Mouse (Mus musculus) erythroblast, embryonic 14.5 days (primary cell): ENCODE data around the gene Egfl6. TPM values are rescaled to one million over a fixed set of nuclear protein-coding genes. Genes with fewer than 3 reads are reported as not detected.

Source experiments
- H3K27me3 ChIP-seq: 2 replicates; pipeline ENCODE4 v1.6.1; 2012; ENCODE audit warnings: inconsistent platforms; ENCODE audit not compliant: control insufficient read depth
- H3K36me3 ChIP-seq: 2 replicates; pipeline ENCODE4 v1.6.1; 2012; ENCODE audit warnings: mild to moderate bottlenecking, inconsistent platforms; ENCODE audit not compliant: control insufficient read depth
- H3K4me1 ChIP-seq: 2 replicates; pipeline ENCODE4 v1.6.1; 2012; ENCODE audit warnings: inconsistent platforms; ENCODE audit not compliant: control insufficient read depth
- H3K4me3 ChIP-seq: replicated peaks from 2 replicates; pipeline ENCODE3; 2012; ENCODE audit warnings: moderate library complexity, mild to moderate bottlenecking, inconsistent platforms
- H3K9me3 ChIP-seq: 2 replicates; pipeline ENCODE4 v1.6.1; 2012; ENCODE audit warnings: low read length, inconsistent platforms, mixed read lengths; ENCODE audit not compliant: control insufficient read depth
- GATA1 ChIP-seq: IDR thresholded peaks from 2 replicates; pipeline ENCODE4 v1.6.1; 2012; ENCODE audit warnings: low read length, inconsistent platforms, mixed read lengths
- TAL1 ChIP-seq: IDR thresholded peaks from 3 replicates; pipeline ENCODE4 v1.6.1; 2012; ENCODE audit warnings: low read length, inconsistent platforms, mixed read lengths
- polyA plus RNA-seq: library from polyadenylated mRNA; stranded (reverse); fragments of >175 nt; gene quantifications from 2 replicates; pipeline ENCODE4 v1.2.3, GENCODE M21; 2012

The Egfl6 gene
- polyA plus RNA-seq, 1 experiment: not detected

GRCm38 (mm10) chrX:166565983-166566382, 19.5 kb downstream of the Egfl6 start:
- H3K27me3 ChIP-seq: no peaks in the 10 kb centered on the region
- H3K4me3 ChIP-seq: no peak overlapping the region
- TF ChIP-seq GATA1: no peak

GRCm38 (mm10) chrX:166565401-166565800, 20.1 kb downstream of the Egfl6 start:
- TF ChIP-seq GATA1: no peak
- no peak for TF ChIP-seq TAL1
- no peaks in the 10 kb centered on the region for H3K4me1 ChIP-seq
- H3K36me3 ChIP-seq: no peaks in the 10 kb centered on the region
- H3K9me3 ChIP-seq: no peaks in the 10 kb centered on the region
- H3K27me3 ChIP-seq: no peaks in the 10 kb centered on the region
- H3K4me3 ChIP-seq: no peak overlapping the region

More at GRCm38 (mm10) chrX:166565983-166566382, 19.5 kb downstream of the Egfl6 start:
- H3K36me3 ChIP-seq: no peaks in the 10 kb centered on the region
- no peaks in the 10 kb centered on the region for H3K4me1 ChIP-seq
- no peaks in the 10 kb centered on the region for H3K9me3 ChIP-seq

- no peak overlapping the region for H3K4me3 ChIP-seq
- TF ChIP-seq TAL1 (no peak), GATA1 (no peak)
- no peaks in the 10 kb centered on the region for H3K9me3 ChIP-seq
- no peaks in the 10 kb centered on the region for H3K4me1 ChIP-seq
- H3K36me3 ChIP-seq: no peaks in the 10 kb centered on the region
- H3K27me3 ChIP-seq: no peaks in the 10 kb centered on the region
These were observed 20.6 kb downstream of the Egfl6 start for GRCm38 (mm10) chrX:166564900-166565299.

- Histone ChIP-seq H3K36me3 (no peaks in the 10 kb centered on the region), H3K4me1 (no peaks in the 10 kb centered on the region), H3K9me3 (no peaks in the 10 kb centered on the region), H3K4me3 (no peak overlapping the region), H3K27me3 (no peaks in the 10 kb centered on the region)
- TF ChIP-seq GATA1: no peak
- TF ChIP-seq TAL1: no peak
These were observed 26.2 kb downstream of the Egfl6 start for GRCm38 (mm10) chrX:166559333-166559732.

- TF ChIP-seq GATA1: no peak
- Histone ChIP-seq H3K4me3 (no peak overlapping the region), H3K27me3 (no peaks in the 10 kb centered on the region), H3K36me3 (no peaks in the 10 kb centered on the region), H3K9me3 (no peaks in the 10 kb centered on the region), H3K4me1 (no peaks in the 10 kb centered on the region)
These were observed 33.2 kb downstream of the Egfl6 start for GRCm38 (mm10) chrX:166552355-166552754.

- TF ChIP-seq GATA1: no peak
- no peak for TF ChIP-seq TAL1
- Histone ChIP-seq H3K4me3 (no peak overlapping the region), H3K36me3 (no peaks in the 10 kb centered on the region), H3K9me3 (no peaks in the 10 kb centered on the region), H3K27me3 (no peaks in the 10 kb centered on the region), H3K4me1 (no peaks in the 10 kb centered on the region)
These were observed 39.0 kb downstream of the Egfl6 start for GRCm38 (mm10) chrX:166546495-166546894.

GRCm38 (mm10) chrX:166535138-166535537, 50.4 kb downstream of the Egfl6 start:
- Histone ChIP-seq H3K9me3 (no peaks in the 10 kb centered on the region), H3K36me3 (no peaks in the 10 kb centered on the region), H3K27me3 (no peaks in the 10 kb centered on the region), H3K4me3 (no peak overlapping the region), H3K4me1 (no peaks in the 10 kb centered on the region)
- TF ChIP-seq GATA1 (no peak), TAL1 (no peak)

- H3K36me3 ChIP-seq: no peaks in the 10 kb centered on the region
- H3K9me3 ChIP-seq: no peaks in the 10 kb centered on the region
- no peak for TF ChIP-seq GATA1
- TF ChIP-seq TAL1: no peak
- no peaks in the 10 kb centered on the region for H3K27me3 ChIP-seq
- no peak overlapping the region for H3K4me3 ChIP-seq
- no peaks in the 10 kb centered on the region for H3K4me1 ChIP-seq
These were observed 52.1 kb downstream of the Egfl6 start for GRCm38 (mm10) chrX:166533432-166533831.

GRCm38 (mm10) chrX:166531671-166532070, 53.8 kb downstream of the Egfl6 start:
- TF ChIP-seq GATA1 (no peak), TAL1 (no peak)
- Histone ChIP-seq H3K36me3 (no peaks in the 10 kb centered on the region), H3K4me1 (no peaks in the 10 kb centered on the region), H3K4me3 (no peak overlapping the region), H3K27me3 (no peaks in the 10 kb centered on the region), H3K9me3 (no peaks in the 10 kb centered on the region)

GRCm38 (mm10) chrX:166528126-166528525, 57.4 kb downstream of the Egfl6 start:
- H3K9me3 ChIP-seq: no peaks in the 10 kb centered on the region
- H3K27me3 ChIP-seq: no peaks in the 10 kb centered on the region
- H3K36me3 ChIP-seq: no peaks in the 10 kb centered on the region
- no peak overlapping the region for H3K4me3 ChIP-seq
- H3K4me1 ChIP-seq: no peaks in the 10 kb centered on the region
- TF ChIP-seq GATA1: no peak
- TF ChIP-seq TAL1: no peak
